Mouse (Mus musculus) intestine, postnatal 0 days (tissue): ENCODE results near the gene Ghrh. TPM values are rescaled to one million over a fixed set of nuclear protein-coding genes. Genes with fewer than 3 reads are reported as not detected.

Experiments used
- ATAC-seq: fragments of 200-750 bp; cut with Nextera tagmentation; 2 replicates; pipeline ENCODE4 v1.8.0; 2017; ENCODE audit warnings: mild to moderate bottlenecking, moderate TSS enrichment, moderate library complexity
- H3K27ac ChIP-seq: fragments of 300-500 bp; sonication (generic); 2 replicates; pipeline ENCODE4 v1.5.1; 2014; ENCODE audit warnings: mild to moderate bottlenecking, low read depth, low read length, moderate library complexity
- H3K27me3 ChIP-seq: fragments of 300-500 bp; sonication (generic); replicated peaks from 2 replicates; pipeline ENCODE4 v1.6.1; 2014; ENCODE audit warnings: low read length, mixed read lengths; ENCODE audit not compliant: control insufficient read depth, insufficient read depth
- H3K36me3 ChIP-seq: fragments of 300-500 bp; sonication (generic); 2 replicates; pipeline ENCODE4 v1.6.1; 2014; ENCODE audit warnings: mild to moderate bottlenecking, moderate library complexity; ENCODE audit not compliant: control insufficient read depth, insufficient read depth
- H3K4me1 ChIP-seq: fragments of 300-500 bp; sonication (generic); replicated peaks from 2 replicates; pipeline ENCODE4 v1.6.1; 2014; ENCODE audit warnings: antibody characterized with exemption, low read length, mixed read lengths; ENCODE audit not compliant: control insufficient read depth, insufficient read depth
- H3K4me2 ChIP-seq: fragments of 300-500 bp; sonication (generic); replicated peaks from 2 replicates; pipeline ENCODE4 v1.6.1; 2014; ENCODE audit warnings: low read depth, mild to moderate bottlenecking, moderate library complexity
- H3K4me3 ChIP-seq: fragments of 300-500 bp; sonication (generic); 2 replicates; pipeline ENCODE4 v1.5.1; 2014; ENCODE audit warnings: low read depth, low read length
- H3K9ac ChIP-seq: fragments of 300-500 bp; sonication (generic); 2 replicates; pipeline ENCODE4 v1.6.1; 2014; ENCODE audit warnings: mild to moderate bottlenecking, low read depth, low read length
- H3K9me3 ChIP-seq: fragments of 300-500 bp; sonication (generic); 2 replicates; pipeline ENCODE4 v1.6.1; 2016; ENCODE audit warnings: mixed run types; ENCODE audit not compliant: control insufficient read depth
- CTCF ChIP-seq: sonication (generic); IDR thresholded peaks from 2 replicates; pipeline ENCODE4 v1.5.1; 2016; ENCODE audit warnings: low read depth, mild to moderate bottlenecking, control low read depth, antibody characterized with exemption, moderate library complexity
- WGBS: fragments of 180-500 bp; shearing (Covaris S2); extraction: QIAGEN DNeasy Blood & Tissue Kit; methylation state at CpG from one replicate; pipeline ENCODE4 v1.1.7; 2014; 5-methylcytosine and 5-hydroxymethylcytosine counted together
- polyA plus RNA-seq: library from polyadenylated mRNA; unstranded; fragments of >200 nt; fragmentation: Nextera tagmentation; extraction: Ambion mirVana; gene quantifications from 2 replicates; pipeline ENCODE4 v1.2.1, GENCODE M21; 2015

The Ghrh gene
- 0.26 and 0.78 TPM in 2 replicates for polyA plus RNA-seq

GRCm38 (mm10) chr2:157347361-157348159, at the start of gene Ghrh:
Ghrh (minus strand) TSS chr2:157347506.
- peak; percentile 28; the same call in 1 of the 2 replicates for ATAC-seq
- Histone ChIP-seq H3K36me3 (no peaks in the 10 kb centered on the region), H3K27me3 (no peaks in the 10 kb centered on the region), H3K4me2 (no peak within 1 kb of the TSS), H3K9me3 (no peaks in the 10 kb centered on the region), H3K4me1 (no peaks in the 10 kb centered on the region), H3K4me3 (no peak within 1 kb of the TSS), H3K27ac (peak within 1 kb of the TSS; percentile 57), H3K9ac (no peak within 1 kb of the TSS; the same call in 1 of the 2 replicates)
- 75% methylated on average over 26 of the region's 26 CpGs for WGBS
- TF ChIP-seq CTCF: no peak

- Histone ChIP-seq H3K4me1 (no peaks in the 10 kb centered on the region), H3K4me2 (no peak overlapping the region), H3K9ac (no peak overlapping the region), H3K27ac (no peak overlapping the region), H3K9me3 (no peaks in the 10 kb centered on the region), H3K27me3 (no peaks in the 10 kb centered on the region), H3K4me3 (no peak overlapping the region), H3K36me3 (peaks cover 29% of the 10 kb centered on the region)
- no peak for ATAC-seq
- WGBS: 59% methylated on average over 13 of the region's 13 CpGs
- no peak for TF ChIP-seq CTCF
Observed at GRCm38 (mm10) chr2:157395960-157396359, 48.7 kb upstream of the Ghrh start.

DNA sequence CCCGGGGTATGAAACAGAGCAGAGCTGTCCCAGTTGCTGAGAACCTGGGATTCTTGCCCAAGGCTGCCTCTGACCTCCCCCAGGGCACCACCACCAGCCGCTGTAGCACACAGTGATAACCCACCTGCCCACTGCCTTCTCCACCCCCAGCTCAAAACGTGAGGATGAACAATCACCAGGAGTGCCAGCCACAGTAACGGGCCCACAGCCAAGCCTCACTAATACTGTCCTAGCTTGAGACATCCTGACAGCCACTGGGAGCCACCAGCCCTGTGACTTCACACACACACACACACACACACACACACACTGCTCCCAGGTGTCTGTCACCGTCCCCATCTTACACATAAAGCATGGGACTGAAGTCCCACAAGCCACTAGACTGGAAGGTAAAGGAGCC, 48.1 kb upstream of the Ghrh start:
- H3K36me3 ChIP-seq: peaks cover 29% of the 10 kb centered on the region
- 39% methylated on average over 5 of the region's 5 CpGs for WGBS

GRCm38 (mm10) chr2:157394868-157395267, 47.6 kb upstream of the Ghrh start:
- H3K9me3 ChIP-seq: no peaks in the 10 kb centered on the region
- peaks cover 29% of the 10 kb centered on the region for H3K36me3 ChIP-seq
- TF ChIP-seq CTCF: no peak
- 0 out of 2 replicates have a peak overlapping the region, but pooled peaks have one; percentile 15 for H3K27ac ChIP-seq
- no peaks in the 10 kb centered on the region for H3K4me1 ChIP-seq
- peak; percentile 67 for ATAC-seq
- H3K4me3 ChIP-seq: no peak overlapping the region
- no peak overlapping the region for H3K9ac ChIP-seq
- no peaks in the 10 kb centered on the region for H3K27me3 ChIP-seq
- WGBS: 35% methylated on average over 6 of the region's 6 CpGs
- no peak overlapping the region for H3K4me2 ChIP-seq

More for the DNA sequence above, 48.1 kb upstream of the Ghrh start:
- no peak overlapping the region for H3K9ac ChIP-seq
- H3K9me3 ChIP-seq: no peaks in the 10 kb centered on the region
- TF ChIP-seq CTCF: no peak
- H3K4me1 ChIP-seq: no peaks in the 10 kb centered on the region
- H3K4me3 ChIP-seq: no peak overlapping the region
- H3K27me3 ChIP-seq: no peaks in the 10 kb centered on the region
- H3K4me2 ChIP-seq: no peak overlapping the region
- H3K27ac ChIP-seq: 0 out of 2 replicates have a peak overlapping the region, but pooled peaks have one; percentile 15
- no peak for ATAC-seq

GRCm38 (mm10) chr2:157393549-157393948, 46.2 kb upstream of the Ghrh start:
- Histone ChIP-seq H3K4me3 (no peak overlapping the region), H3K9me3 (no peaks in the 10 kb centered on the region), H3K36me3 (peaks cover 27% of the 10 kb centered on the region), H3K27ac (no peak overlapping the region), H3K9ac (no peak overlapping the region), H3K27me3 (no peaks in the 10 kb centered on the region), H3K4me1 (no peaks in the 10 kb centered on the region), H3K4me2 (no peak overlapping the region)
- WGBS: 98% methylated on average over 4 of the region's 4 CpGs
- ATAC-seq: no peak
- TF ChIP-seq CTCF: no peak

- WGBS: 87% methylated on average over 2 of the region's 2 CpGs
- Histone ChIP-seq H3K27ac (no peak overlapping the region), H3K36me3 (peaks cover 29% of the 10 kb centered on the region), H3K27me3 (no peaks in the 10 kb centered on the region), H3K4me3 (no peak overlapping the region), H3K4me2 (no peak overlapping the region), H3K9me3 (no peaks in the 10 kb centered on the region), H3K4me1 (no peaks in the 10 kb centered on the region), H3K9ac (no peak overlapping the region)
- ATAC-seq: no peak
- TF ChIP-seq CTCF: no peak
Observed at GRCm38 (mm10) chr2:157392331-157392730, 45.0 kb upstream of the Ghrh start.
